Mouse (Mus musculus): ENCODE results near the gene Gpatch1. TPM values are rescaled to one million over a fixed set of nuclear protein-coding genes. Genes with fewer than 3 reads are reported as not detected.

Gene Gpatch1
- polyA plus RNA-seq, 1 experiment from 2014 or later: 14.8 TPM

DNA sequence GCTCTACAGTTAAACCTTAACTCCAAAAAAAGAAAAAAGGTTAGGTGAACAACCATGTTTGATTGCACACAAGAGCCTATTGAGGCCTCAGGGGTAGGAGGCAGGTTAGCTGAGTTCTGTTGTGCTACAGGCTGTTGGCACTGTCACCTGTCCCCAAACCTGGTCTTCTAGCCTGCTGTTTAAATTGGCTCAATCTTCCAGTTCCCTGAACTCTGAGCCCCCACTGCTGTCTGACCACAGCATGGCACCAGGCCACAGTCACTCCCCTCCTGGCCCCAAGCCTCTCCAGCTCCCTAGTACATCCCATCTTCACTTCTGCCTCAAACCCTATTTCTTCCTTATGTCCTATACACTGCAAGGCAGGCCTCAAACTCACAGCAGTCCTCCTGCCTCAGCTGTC, 17.4 kb downstream of the Gpatch1 start:
- H3K4me1 ChIP-seq (ENCODE audit: control insufficient read depth, insufficient read depth, low read length): no peaks in the 10 kb centered on the region
- H3K9me3 ChIP-seq (ENCODE audit: control insufficient read depth, low read length): no peaks in the 10 kb centered on the region
- H3K27me3 ChIP-seq (replicated peaks; ENCODE audit: control insufficient read depth, insufficient read depth, low read length): no peaks in the 10 kb centered on the region
- no peak overlapping the region for H3K9ac ChIP-seq (ENCODE audit: low read depth, low read length)
- H3K36me3 ChIP-seq (ENCODE audit: control insufficient read depth, insufficient read depth, low read length): peaks cover 18% of the 10 kb centered on the region
- H3K4me3 ChIP-seq (ENCODE audit: low read length): no peak overlapping the region
- no peak for ATAC-seq
- no peak overlapping the region for H3K4me2 ChIP-seq (ENCODE audit: low read depth, low read length)
- no peak overlapping the region for H3K27ac ChIP-seq (ENCODE audit: low read length)

GRCm38 (mm10) chr7:35299656-35300055, 18.6 kb downstream of the Gpatch1 start:
- ATAC-seq: no peak
- H3K27ac ChIP-seq (ENCODE audit: low read length): no peak overlapping the region
- H3K9me3 ChIP-seq (ENCODE audit: control insufficient read depth, low read length): no peaks in the 10 kb centered on the region
- H3K4me2 ChIP-seq (ENCODE audit: low read depth, low read length): no peak overlapping the region
- peaks cover 20% of the 10 kb centered on the region for H3K36me3 ChIP-seq (ENCODE audit: control insufficient read depth, insufficient read depth, low read length)
- WGBS: 69% methylated on average over 8 of the region's 8 CpGs
- no peak overlapping the region for H3K9ac ChIP-seq (ENCODE audit: low read depth, low read length)
- no peaks in the 10 kb centered on the region for H3K4me1 ChIP-seq (ENCODE audit: control insufficient read depth, insufficient read depth, low read length)
- H3K4me3 ChIP-seq (ENCODE audit: low read length): no peak overlapping the region
- H3K27me3 ChIP-seq (replicated peaks; ENCODE audit: control insufficient read depth, insufficient read depth, low read length): no peaks in the 10 kb centered on the region

DNA sequence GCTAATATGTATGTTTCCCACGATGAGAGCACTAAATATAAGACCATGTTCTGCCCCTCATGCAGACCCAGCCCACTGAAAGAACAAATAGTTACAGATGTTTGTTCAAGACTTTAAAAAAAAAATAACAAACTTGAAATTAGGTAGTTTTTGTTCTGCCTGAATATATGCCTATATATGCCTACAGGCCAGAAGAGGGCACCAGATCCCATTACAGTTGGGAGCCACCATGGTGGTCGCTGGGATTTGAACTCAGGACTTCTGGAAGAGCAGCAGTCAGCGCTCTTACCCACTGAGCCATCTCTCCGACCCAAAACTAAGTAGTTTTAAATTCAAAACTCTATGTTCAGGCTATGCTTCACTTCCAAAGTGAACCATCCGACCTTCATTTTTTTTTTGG, 20.4 kb downstream of the Gpatch1 start:
- Histone ChIP-seq H3K4me2 (ENCODE audit: low read depth, low read length) (no peak overlapping the region), H3K27me3 (replicated peaks; ENCODE audit: control insufficient read depth, insufficient read depth, low read length) (no peaks in the 10 kb centered on the region), H3K4me3 (ENCODE audit: low read length) (no peak overlapping the region), H3K27ac (ENCODE audit: low read length) (no peak overlapping the region), H3K9me3 (ENCODE audit: control insufficient read depth, low read length) (no peaks in the 10 kb centered on the region), H3K36me3 (ENCODE audit: control insufficient read depth, insufficient read depth, low read length) (peaks cover 17% of the 10 kb centered on the region), H3K4me1 (ENCODE audit: control insufficient read depth, insufficient read depth, low read length) (no peaks in the 10 kb centered on the region), H3K9ac (ENCODE audit: low read depth, low read length) (no peak overlapping the region)
- 87% methylated on average over 5 of the region's 5 CpGs for WGBS
- ATAC-seq: no peak

DNA sequence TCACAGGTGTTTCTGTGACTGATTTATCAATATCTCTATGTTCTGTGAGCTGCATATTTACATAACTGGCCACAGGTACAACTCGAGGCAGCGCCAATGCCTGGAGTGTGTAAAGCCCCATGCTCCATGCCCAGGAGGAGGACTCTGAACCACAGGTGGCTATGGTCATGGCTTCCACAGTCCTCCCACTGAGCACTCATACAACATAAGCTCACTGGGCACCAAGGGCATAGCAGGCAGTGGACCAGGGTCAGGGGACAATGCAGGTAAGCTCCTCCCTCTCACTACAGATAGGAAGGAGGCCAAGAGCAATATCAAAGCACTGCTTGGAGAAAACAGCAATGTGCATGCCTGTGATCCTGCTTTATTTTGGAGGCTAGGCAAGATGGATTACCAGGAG, 22.6 kb downstream of the Gpatch1 start:
- Histone ChIP-seq H3K4me2 (ENCODE audit: low read depth, low read length) (no peak overlapping the region), H3K4me3 (ENCODE audit: low read length) (no peak overlapping the region), H3K27ac (ENCODE audit: low read length) (no peak overlapping the region), H3K4me1 (ENCODE audit: control insufficient read depth, insufficient read depth, low read length) (no peaks in the 10 kb centered on the region), H3K9ac (ENCODE audit: low read depth, low read length) (no peak overlapping the region), H3K27me3 (replicated peaks; ENCODE audit: control insufficient read depth, insufficient read depth, low read length) (no peaks in the 10 kb centered on the region), H3K9me3 (ENCODE audit: control insufficient read depth, low read length) (no peaks in the 10 kb centered on the region), H3K36me3 (ENCODE audit: control insufficient read depth, insufficient read depth, low read length) (peaks cover 17% of the 10 kb centered on the region)
- ATAC-seq: no peak
- WGBS: 92% methylated on average over 2 of the region's 2 CpGs

- Histone ChIP-seq H3K27ac (ENCODE audit: low read length) (no peak overlapping the region), H3K4me2 (ENCODE audit: low read depth, low read length) (no peak overlapping the region), H3K4me3 (ENCODE audit: low read length) (no peak overlapping the region), H3K36me3 (ENCODE audit: control insufficient read depth, insufficient read depth, low read length) (peaks cover 28% of the 10 kb centered on the region), H3K27me3 (replicated peaks; ENCODE audit: control insufficient read depth, insufficient read depth, low read length) (no peaks in the 10 kb centered on the region), H3K9ac (ENCODE audit: low read depth, low read length) (no peak overlapping the region), H3K4me1 (ENCODE audit: control insufficient read depth, insufficient read depth, low read length) (no peaks in the 10 kb centered on the region), H3K9me3 (ENCODE audit: control insufficient read depth, low read length) (no peaks in the 10 kb centered on the region)
- ATAC-seq: no peak
- 91% methylated on average over 13 of the region's 13 CpGs for WGBS
Observed at GRCm38 (mm10) chr7:35293464-35293863, 24.8 kb downstream of the Gpatch1 start.

- Histone ChIP-seq H3K4me3 (ENCODE audit: low read length) (no peak overlapping the region), H3K9ac (ENCODE audit: low read depth, low read length) (no peak overlapping the region), H3K36me3 (ENCODE audit: control insufficient read depth, insufficient read depth, low read length) (peaks cover 34% of the 10 kb centered on the region), H3K4me1 (ENCODE audit: control insufficient read depth, insufficient read depth, low read length) (no peaks in the 10 kb centered on the region), H3K27ac (ENCODE audit: low read length) (no peak overlapping the region), H3K9me3 (ENCODE audit: control insufficient read depth, low read length) (peaks cover 19% of the 10 kb centered on the region), H3K4me2 (ENCODE audit: low read depth, low read length) (no peak overlapping the region), H3K27me3 (replicated peaks; ENCODE audit: control insufficient read depth, insufficient read depth, low read length) (no peaks in the 10 kb centered on the region)
- 84% methylated on average over 3 of the region's 3 CpGs for WGBS
- no peak for ATAC-seq
Observed at GRCm38 (mm10) chr7:35278933-35279332, 39.3 kb downstream of the Gpatch1 start.

GRCm38 (mm10) chr7:35277433-35277832, 40.8 kb downstream of the Gpatch1 start:
- Histone ChIP-seq H3K36me3 (ENCODE audit: control insufficient read depth, insufficient read depth, low read length) (peaks cover 34% of the 10 kb centered on the region), H3K27me3 (replicated peaks; ENCODE audit: control insufficient read depth, insufficient read depth, low read length) (no peaks in the 10 kb centered on the region), H3K27ac (ENCODE audit: low read length) (no peak overlapping the region), H3K4me2 (ENCODE audit: low read depth, low read length) (no peak overlapping the region), H3K4me1 (ENCODE audit: control insufficient read depth, insufficient read depth, low read length) (no peaks in the 10 kb centered on the region), H3K4me3 (ENCODE audit: low read length) (no peak overlapping the region), H3K9me3 (ENCODE audit: control insufficient read depth, low read length) (peaks cover 19% of the 10 kb centered on the region), H3K9ac (ENCODE audit: low read depth, low read length) (no peak overlapping the region)
- ATAC-seq: no peak
- WGBS: 82% methylated on average over 4 of the region's 4 CpGs

DNA sequence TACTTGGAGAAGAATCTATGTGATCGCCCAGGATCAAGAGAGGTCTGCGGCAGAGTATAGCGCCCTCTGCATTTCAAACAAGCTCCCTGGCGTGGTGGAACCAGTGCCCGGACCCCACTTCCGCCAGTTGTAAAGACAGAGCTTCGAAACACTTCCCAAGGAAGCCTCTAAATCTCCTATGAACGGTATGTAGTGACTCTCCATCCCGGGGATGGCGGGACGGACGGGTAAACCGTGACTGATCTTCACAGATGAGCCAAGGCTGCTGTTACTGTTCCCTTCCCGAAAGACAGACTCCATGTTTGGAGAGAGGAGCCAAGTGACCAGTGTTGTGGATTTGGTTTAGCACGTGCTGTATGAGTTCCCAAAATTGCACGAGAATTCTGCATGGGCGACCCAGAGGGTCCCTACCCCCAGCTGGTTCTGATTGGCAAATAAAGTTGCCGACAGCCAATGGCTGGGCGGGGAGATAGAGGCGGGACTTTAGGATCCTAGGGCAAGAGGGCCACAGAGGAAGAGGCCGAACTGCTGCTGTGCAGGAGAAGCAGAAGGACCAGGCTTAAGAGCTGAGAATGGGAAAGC, 48.7 kb downstream of the Gpatch1 start:
- peak overlapping the region; percentile 49 for H3K4me2 ChIP-seq (ENCODE audit: low read depth, low read length)
- peak; percentile 87 for ATAC-seq

DNA sequence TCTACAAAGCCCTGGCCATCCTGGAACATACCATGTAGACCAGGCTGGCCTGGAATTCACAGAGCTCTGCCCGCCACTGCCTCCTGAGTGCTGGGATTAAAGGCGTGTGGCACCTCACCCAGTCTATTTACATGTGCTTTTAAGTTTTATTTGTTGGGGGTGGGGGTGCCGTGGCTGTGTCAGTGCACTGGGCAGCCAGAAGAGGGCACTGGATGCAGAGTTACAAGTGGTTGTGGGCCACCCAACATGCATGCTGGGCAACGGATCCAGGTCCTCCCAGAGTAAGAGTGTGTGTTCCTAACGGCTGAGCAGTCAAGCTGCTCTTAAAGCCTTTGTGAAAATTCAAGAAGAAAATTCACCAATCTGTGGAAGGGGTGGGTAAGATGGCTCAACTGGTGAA, 50.4 kb downstream of the Gpatch1 start:
- H3K4me2 ChIP-seq (ENCODE audit: low read depth, low read length): no peak overlapping the region
- no peak overlapping the region for H3K27ac ChIP-seq (ENCODE audit: low read length)
- no peak overlapping the region for H3K4me3 ChIP-seq (ENCODE audit: low read length)
- no peak overlapping the region for H3K9ac ChIP-seq (ENCODE audit: low read depth, low read length)
- H3K4me1 ChIP-seq (ENCODE audit: control insufficient read depth, insufficient read depth, low read length): peaks cover 6% of the 10 kb centered on the region
- no peaks in the 10 kb centered on the region for H3K27me3 ChIP-seq (replicated peaks; ENCODE audit: control insufficient read depth, insufficient read depth, low read length)
- H3K9me3 ChIP-seq (ENCODE audit: control insufficient read depth, low read length): no peaks in the 10 kb centered on the region
- no peak for ATAC-seq
- H3K36me3 ChIP-seq (ENCODE audit: control insufficient read depth, insufficient read depth, low read length): no peaks in the 10 kb centered on the region
- WGBS: 62% methylated on average over 5 of the region's 5 CpGs

More for the DNA sequence above, 48.7 kb downstream of the Gpatch1 start:
- Histone ChIP-seq H3K9me3 (ENCODE audit: control insufficient read depth, low read length) (0 out of 2 replicates have a peak, but pooled peaks cover 5% of the 10 kb centered on the region), H3K36me3 (ENCODE audit: control insufficient read depth, insufficient read depth, low read length) (no peaks in the 10 kb centered on the region), H3K9ac (ENCODE audit: low read depth, low read length) (peak overlapping the region; percentile 51), H3K27ac (ENCODE audit: low read length) (no peak overlapping the region), H3K4me1 (ENCODE audit: control insufficient read depth, insufficient read depth, low read length) (peaks cover 4% of the 10 kb centered on the region), H3K4me3 (ENCODE audit: low read length) (peak overlapping the region; percentile 45), H3K27me3 (replicated peaks; ENCODE audit: control insufficient read depth, insufficient read depth, low read length) (no peaks in the 10 kb centered on the region)
- WGBS: 5% methylated on average over 21 of the region's 21 CpGs

DNA sequence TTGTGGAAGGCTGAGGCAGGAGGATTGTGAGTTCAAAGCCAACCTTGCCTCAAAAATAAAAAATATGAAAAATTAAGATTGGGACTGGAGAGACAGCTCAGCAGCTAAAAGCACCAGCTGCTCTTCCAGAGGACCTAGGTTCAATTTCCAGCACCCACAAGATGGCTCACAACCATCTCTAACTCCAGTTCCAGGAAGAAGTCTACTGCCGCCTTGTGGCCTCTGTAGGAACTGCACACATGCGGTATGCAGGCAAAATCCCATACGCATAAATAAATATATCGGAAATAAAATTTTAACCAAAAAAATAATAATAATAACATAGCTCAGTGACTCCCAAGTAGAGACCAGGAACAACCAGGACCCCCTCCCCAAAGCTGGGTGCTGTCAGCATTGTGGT, 51.6 kb downstream of the Gpatch1 start:
- Histone ChIP-seq H3K9me3 (ENCODE audit: control insufficient read depth, low read length) (no peaks in the 10 kb centered on the region), H3K27me3 (replicated peaks; ENCODE audit: control insufficient read depth, insufficient read depth, low read length) (no peaks in the 10 kb centered on the region), H3K9ac (ENCODE audit: low read depth, low read length) (no peak overlapping the region), H3K4me3 (ENCODE audit: low read length) (no peak overlapping the region), H3K4me2 (ENCODE audit: low read depth, low read length) (no peak overlapping the region), H3K4me1 (ENCODE audit: control insufficient read depth, insufficient read depth, low read length) (peaks cover 6% of the 10 kb centered on the region), H3K27ac (ENCODE audit: low read length) (no peak overlapping the region), H3K36me3 (ENCODE audit: control insufficient read depth, insufficient read depth, low read length) (no peaks in the 10 kb centered on the region)
- WGBS: 68% methylated on average over 4 of the region's 4 CpGs
- no peak for ATAC-seq

Measured in intestine, embryonic 16.5 days (tissue).